Mouse (Mus musculus) midbrain, embryonic 11.5 days (tissue): Measurements from ENCODE around the gene Bmyc. TPM values are rescaled to one million over a fixed set of nuclear protein-coding genes. Genes with fewer than 3 reads are reported as not detected.

ENCODE experiments used
- ATAC-seq: fragments of 200-750 bp; cut with Nextera tagmentation; 2 replicates; pipeline ENCODE4 v1.8.0; 2017; ENCODE audit warnings: moderate TSS enrichment, moderate library complexity; ENCODE audit not compliant: low FRiP score
- DNase-seq: peaks from one replicate; pipeline ENCODE4 v3.0.0; 2015; ENCODE audit warnings: low spot score; ENCODE audit errors: missing footprints
- H3K27ac ChIP-seq: fragments of 300-500 bp; sonication (generic); 2 replicates; pipeline ENCODE4 v1.5.1; 2014; ENCODE audit warnings: low read depth, low read length
- H3K27me3 ChIP-seq: fragments of 300-500 bp; sonication (generic); 2 replicates; pipeline ENCODE4 v1.6.1; 2014; ENCODE audit warnings: mild to moderate bottlenecking, low read length, moderate library complexity, mixed read lengths; ENCODE audit not compliant: control insufficient read depth, insufficient read depth
- H3K36me3 ChIP-seq: fragments of 300-500 bp; sonication (generic); 2 replicates; pipeline ENCODE4 v1.6.1; 2014; ENCODE audit warnings: mild to moderate bottlenecking, low read length, moderate library complexity, mixed read lengths; ENCODE audit not compliant: control insufficient read depth, insufficient read depth
- H3K4me1 ChIP-seq: fragments of 300-500 bp; sonication (generic); 2 replicates; pipeline ENCODE4 v1.6.1; 2014; ENCODE audit warnings: low read length; ENCODE audit not compliant: control insufficient read depth, insufficient read depth
- H3K4me2 ChIP-seq: fragments of 300-500 bp; sonication (generic); 2 replicates; pipeline ENCODE4 v1.6.1; 2014; ENCODE audit warnings: mild to moderate bottlenecking, moderate library complexity
- H3K4me3 ChIP-seq: fragments of 300-500 bp; sonication (generic); 2 replicates; pipeline ENCODE4 v1.5.1; 2014; ENCODE audit warnings: low read depth, low read length
- H3K9ac ChIP-seq: fragments of 300-500 bp; sonication (generic); 2 replicates; pipeline ENCODE4 v1.6.1; 2014; ENCODE audit warnings: low read length
- H3K9me3 ChIP-seq: fragments of 300-500 bp; sonication (generic); 2 replicates; pipeline ENCODE4 v1.6.1; 2016; ENCODE audit warnings: low read length; ENCODE audit not compliant: control insufficient read depth
- WGBS: fragments of 180-500 bp; shearing (Covaris S2); extraction: QIAGEN DNeasy Blood & Tissue Kit; methylation state at CpG from one replicate; pipeline ENCODE4 v1.1.7; 2014; 5-methylcytosine and 5-hydroxymethylcytosine counted together
- polyA plus RNA-seq: library from polyadenylated mRNA; unstranded; fragments of >200 nt; fragmentation: Nextera tagmentation; extraction: Ambion mirVana; gene quantifications from 2 replicates; pipeline ENCODE4 v1.2.1, GENCODE M21; 2014

The Bmyc gene
- 57.1 and 59.7 TPM in 2 replicates for polyA plus RNA-seq

GRCm38 (mm10) chr2:25706643-25707481, at the start of gene Bmyc:
Bmyc (plus strand) TSS chr2:25706739.
- Histone ChIP-seq H3K27me3 (no peaks in the 10 kb centered on the region), H3K4me1 (no peaks in the 10 kb centered on the region), H3K27ac (peak within 1 kb of the TSS; percentile 9; the same call in 1 of the 2 replicates), H3K36me3 (no peaks in the 10 kb centered on the region), H3K4me2 (peak within 1 kb of the TSS; percentile 94), H3K9ac (peak within 1 kb of the TSS; percentile 79), H3K4me3 (peak within 1 kb of the TSS; percentile 72), H3K9me3 (no peaks in the 10 kb centered on the region)
- DNase-seq (peak; percentile 97), ATAC-seq (peak; percentile 94)
- under 1% methylated on average over 78 of the region's 78 CpGs for WGBS

DNA sequence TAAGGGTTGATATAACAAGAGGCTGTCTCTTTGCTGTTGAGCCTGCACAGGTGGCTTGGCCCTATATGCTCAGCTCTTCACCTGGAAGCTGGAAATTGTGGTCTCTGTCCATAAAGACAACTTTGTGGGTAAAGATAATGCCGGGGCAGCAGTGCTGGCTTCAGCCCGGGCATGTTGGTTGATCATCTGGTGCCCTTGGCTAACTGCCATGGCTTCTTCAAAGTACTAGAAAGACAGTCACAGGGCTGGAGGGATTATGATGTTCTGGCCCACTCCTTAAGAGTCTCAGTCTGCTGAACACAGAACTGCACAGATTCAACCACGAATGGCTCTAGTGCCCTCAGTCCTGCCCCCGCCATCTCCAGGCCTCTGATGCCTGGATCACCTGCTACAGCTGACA, 49.3 kb upstream of the Bmyc start:
- no peak overlapping the region for H3K27ac ChIP-seq
- no peak overlapping the region for H3K4me3 ChIP-seq
- H3K4me1 ChIP-seq: no peaks in the 10 kb centered on the region
- no peak overlapping the region for H3K4me2 ChIP-seq
- DNase-seq (no peak), ATAC-seq (no peak)
- H3K9ac ChIP-seq: no peak overlapping the region
- no peaks in the 10 kb centered on the region for H3K36me3 ChIP-seq
- no peaks in the 10 kb centered on the region for H3K27me3 ChIP-seq
- WGBS: 96% methylated on average over 4 of the region's 4 CpGs
- no peaks in the 10 kb centered on the region for H3K9me3 ChIP-seq

GRCm38 (mm10) chr2:25657652-25658051, 48.9 kb upstream of the Bmyc start, which contains the start of gene Lcn5:
Lcn5 (plus strand) TSS chr2:25657952.
- no peaks in the 10 kb centered on the region for H3K4me1 ChIP-seq
- DNase-seq (no peak), ATAC-seq (no peak)
- H3K27ac ChIP-seq: no peak within 1 kb of the TSS
- no peaks in the 10 kb centered on the region for H3K36me3 ChIP-seq
- no peak within 1 kb of the TSS for H3K9ac ChIP-seq
- no peak within 1 kb of the TSS for H3K4me2 ChIP-seq
- H3K4me3 ChIP-seq: no peak within 1 kb of the TSS
- no peaks in the 10 kb centered on the region for H3K27me3 ChIP-seq
- no peaks in the 10 kb centered on the region for H3K9me3 ChIP-seq

DNA sequence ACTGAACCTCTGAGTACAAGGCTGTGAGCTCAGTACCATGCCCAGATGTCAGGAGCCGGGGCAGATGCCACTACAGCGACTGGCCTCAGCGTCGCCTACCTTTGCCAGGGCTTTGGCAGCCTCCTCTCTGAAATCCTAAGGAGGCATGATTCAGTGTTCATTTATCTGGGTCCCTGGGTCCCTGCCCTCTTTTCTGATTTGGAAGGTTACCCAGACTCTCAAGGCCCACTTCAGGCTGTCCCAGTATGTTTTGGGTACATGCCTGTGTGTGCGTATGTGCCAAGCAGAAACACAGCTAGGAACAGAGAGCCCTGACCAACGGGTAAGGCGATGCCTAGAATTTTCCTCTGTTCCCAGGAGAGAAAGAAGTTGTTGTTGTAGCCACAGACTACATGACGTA, 46.3 kb upstream of the Bmyc start:
- Histone ChIP-seq H3K27ac (no peak overlapping the region), H3K4me1 (no peaks in the 10 kb centered on the region), H3K9ac (no peak overlapping the region), H3K36me3 (no peaks in the 10 kb centered on the region), H3K4me2 (no peak overlapping the region), H3K27me3 (no peaks in the 10 kb centered on the region), H3K9me3 (no peaks in the 10 kb centered on the region), H3K4me3 (no peak overlapping the region)
- no peak for ATAC-seq
- WGBS: 94% methylated on average over 8 of the region's 8 CpGs
- no peak for DNase-seq

DNA sequence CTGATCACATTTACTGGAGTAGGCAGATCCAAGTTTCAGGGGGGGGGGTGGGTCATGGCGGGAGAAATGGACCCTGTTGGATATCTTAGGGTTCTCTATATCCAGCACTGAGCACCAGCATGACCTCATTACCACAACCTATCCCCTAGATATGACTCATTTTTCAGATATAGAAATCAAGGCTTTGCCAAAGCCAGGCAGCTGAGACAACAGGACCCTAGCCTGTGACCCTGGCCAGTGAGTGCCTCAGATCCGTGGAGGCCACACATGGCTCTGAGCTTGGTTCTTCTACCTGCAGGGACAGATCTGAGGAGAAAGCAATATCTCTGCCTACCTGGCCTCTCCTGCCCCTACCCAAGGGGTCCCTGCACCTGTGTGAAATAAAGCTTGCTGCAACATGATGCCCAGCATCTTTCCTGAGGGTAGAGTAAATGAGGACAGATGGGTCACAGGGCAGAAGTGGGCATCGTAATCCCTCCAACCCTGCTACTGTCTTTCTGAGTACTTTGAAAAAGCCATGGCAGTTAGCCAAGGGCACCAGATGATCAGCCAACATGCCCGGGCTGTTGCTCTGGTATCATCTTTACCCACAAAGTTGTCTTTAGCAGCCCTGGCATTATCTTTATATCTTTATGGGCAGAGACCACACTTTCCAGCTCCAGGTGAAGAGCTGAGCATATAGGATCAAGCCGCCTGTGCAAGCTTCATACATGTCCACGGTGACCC, 45.1 kb upstream of the Bmyc start:
- Histone ChIP-seq H3K9ac (no peak overlapping the region), H3K4me1 (no peaks in the 10 kb centered on the region), H3K27ac (no peak overlapping the region), H3K4me3 (no peak overlapping the region), H3K27me3 (no peaks in the 10 kb centered on the region), H3K9me3 (no peaks in the 10 kb centered on the region), H3K36me3 (no peaks in the 10 kb centered on the region), H3K4me2 (no peak overlapping the region)
- WGBS: 90% methylated on average over 6 of the region's 6 CpGs
- DNase-seq: no peak
- ATAC-seq: no peak

- no peak for DNase-seq
- no peak for ATAC-seq
- WGBS: 62% methylated on average over 1 of the region's 1 CpGs
- Histone ChIP-seq H3K9me3 (no peaks in the 10 kb centered on the region), H3K27ac (no peak overlapping the region), H3K4me3 (no peak overlapping the region), H3K27me3 (no peaks in the 10 kb centered on the region), H3K4me2 (no peak overlapping the region), H3K36me3 (no peaks in the 10 kb centered on the region), H3K4me1 (no peaks in the 10 kb centered on the region), H3K9ac (no peak overlapping the region)
Measured at GRCm38 (mm10) chr2:25663511-25663910, 43.0 kb upstream of the Bmyc start.

GRCm38 (mm10) chr2:25664125-25664524, 42.4 kb upstream of the Bmyc start:
- no peak overlapping the region for H3K9ac ChIP-seq
- no peaks in the 10 kb centered on the region for H3K4me1 ChIP-seq
- no peak overlapping the region for H3K4me3 ChIP-seq
- 90% methylated on average over 5 of the region's 5 CpGs for WGBS
- no peaks in the 10 kb centered on the region for H3K27me3 ChIP-seq
- H3K9me3 ChIP-seq: no peaks in the 10 kb centered on the region
- H3K4me2 ChIP-seq: no peak overlapping the region
- no peak for ATAC-seq
- no peak overlapping the region for H3K27ac ChIP-seq
- no peak for DNase-seq
- no peaks in the 10 kb centered on the region for H3K36me3 ChIP-seq

- Histone ChIP-seq H3K9me3 (no peaks in the 10 kb centered on the region), H3K27ac (no peak overlapping the region), H3K9ac (no peak overlapping the region), H3K4me3 (no peak overlapping the region), H3K27me3 (no peaks in the 10 kb centered on the region), H3K4me1 (no peaks in the 10 kb centered on the region), H3K36me3 (no peaks in the 10 kb centered on the region), H3K4me2 (no peak overlapping the region)
- ATAC-seq (no peak), DNase-seq (no peak)
- WGBS: 77% methylated on average over 1 of the region's 1 CpGs
Measured at GRCm38 (mm10) chr2:25666516-25666915, 40.0 kb upstream of the Bmyc start.

- Histone ChIP-seq H3K4me1 (no peaks in the 10 kb centered on the region), H3K9ac (no peak within 1 kb of the TSS), H3K4me3 (no peak within 1 kb of the TSS), H3K9me3 (no peaks in the 10 kb centered on the region), H3K4me2 (no peak within 1 kb of the TSS), H3K36me3 (no peaks in the 10 kb centered on the region), H3K27me3 (no peaks in the 10 kb centered on the region), H3K27ac (no peak within 1 kb of the TSS)
- 88% methylated on average over 3 of the region's 3 CpGs for WGBS
- no peak for ATAC-seq
- DNase-seq: no peak
Measured at GRCm38 (mm10) chr2:25676486-25676885, 30.1 kb upstream of the Bmyc start, which contains the start of gene Lcn6. Lcn6 (plus strand) TSS chr2:25676786.
